Mouse (Mus musculus): ENCODE results near the gene Zfp641. TPM values are rescaled to one million over a fixed set of nuclear protein-coding genes. Genes with fewer than 3 reads are reported as not detected.
A peak's percentile ranks its signal among the peaks of the same experiment; 100 is the strongest.

The Zfp641 gene
- total RNA-seq (2015; ENCODE audit: low replicate concordance) (not detected in 2 replicates), total RNA-seq (2017; ENCODE audit: low replicate concordance) (not detected in 2 replicates)

DNA sequence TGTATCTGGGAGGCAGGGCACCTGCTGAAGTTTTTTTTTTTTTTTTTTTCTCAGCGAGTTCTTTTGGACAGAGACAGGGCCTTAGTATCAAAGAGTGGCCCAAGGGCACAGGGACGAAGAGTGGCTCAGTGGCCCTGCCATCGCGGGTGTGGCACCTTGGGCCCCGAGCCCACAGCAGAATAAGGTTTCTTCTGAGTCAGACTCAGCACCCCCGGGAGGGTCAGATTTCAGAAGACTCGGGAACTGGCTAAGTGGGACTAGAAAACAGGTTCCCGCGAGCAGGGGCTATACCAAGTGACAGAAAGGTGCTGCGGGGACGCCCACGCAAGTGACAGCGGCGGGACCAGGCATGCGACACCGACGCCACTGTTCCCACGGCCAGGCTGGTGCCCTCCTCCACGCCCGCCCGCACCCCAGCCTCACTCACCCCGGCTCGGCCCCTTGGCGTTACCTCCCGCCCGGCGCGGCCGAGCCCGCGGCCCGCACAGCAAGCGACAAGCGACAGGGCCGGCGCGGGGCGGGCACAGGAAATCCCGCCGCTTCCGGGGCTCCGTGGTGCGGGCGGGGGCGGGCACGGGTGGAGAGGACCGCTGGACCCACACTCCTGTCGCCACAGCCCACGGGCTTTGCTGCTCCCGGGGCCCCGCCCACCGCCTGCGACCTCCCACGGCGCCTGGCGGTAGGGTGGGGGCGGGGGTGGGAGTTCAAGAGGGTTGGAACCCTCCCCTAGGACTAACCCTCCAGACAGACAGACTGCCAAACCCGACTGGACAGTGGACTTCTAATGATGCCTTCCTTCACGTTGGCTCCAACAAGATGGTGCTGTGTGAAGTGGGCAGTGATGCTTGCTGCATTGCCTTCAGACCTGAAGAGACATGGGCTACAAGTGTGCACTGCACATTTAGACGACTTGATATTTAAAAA is at the start of gene Zfp641:
Gene Zfp641 (minus strand): TSS at position 534 of the 924 bp plus-strand sequence.
- ATAC-seq (replicated peaks; ENCODE audit: low FRiP score, poor library complexity, severe bottlenecking), result no peak

DNA sequence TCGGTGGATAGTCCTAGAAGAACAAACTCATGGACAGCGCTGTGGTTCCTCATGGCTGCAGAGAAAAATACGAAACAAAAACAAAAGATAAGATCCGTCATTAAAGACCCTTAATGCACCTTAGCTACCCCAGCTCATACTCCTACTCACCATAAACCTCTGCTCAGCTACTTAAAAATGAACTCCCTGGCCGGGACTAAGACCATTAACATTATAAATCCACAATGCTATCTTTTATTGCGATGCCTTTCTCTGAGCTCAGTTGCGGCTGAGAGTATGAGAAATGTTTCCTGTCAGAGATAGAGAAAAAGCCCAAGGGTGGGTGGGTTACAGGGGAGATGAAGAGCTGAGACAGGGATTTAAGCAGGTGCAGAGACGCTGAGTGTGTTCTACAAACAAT is 44.9 kb upstream of the Zfp641 start, which contains the start of gene Olfr284:
Gene Olfr284 (minus strand): TSS at position 101 of the 400 bp plus-strand sequence.
- no peak for ATAC-seq (replicated peaks; ENCODE audit: low FRiP score, poor library complexity, severe bottlenecking)

DNA sequence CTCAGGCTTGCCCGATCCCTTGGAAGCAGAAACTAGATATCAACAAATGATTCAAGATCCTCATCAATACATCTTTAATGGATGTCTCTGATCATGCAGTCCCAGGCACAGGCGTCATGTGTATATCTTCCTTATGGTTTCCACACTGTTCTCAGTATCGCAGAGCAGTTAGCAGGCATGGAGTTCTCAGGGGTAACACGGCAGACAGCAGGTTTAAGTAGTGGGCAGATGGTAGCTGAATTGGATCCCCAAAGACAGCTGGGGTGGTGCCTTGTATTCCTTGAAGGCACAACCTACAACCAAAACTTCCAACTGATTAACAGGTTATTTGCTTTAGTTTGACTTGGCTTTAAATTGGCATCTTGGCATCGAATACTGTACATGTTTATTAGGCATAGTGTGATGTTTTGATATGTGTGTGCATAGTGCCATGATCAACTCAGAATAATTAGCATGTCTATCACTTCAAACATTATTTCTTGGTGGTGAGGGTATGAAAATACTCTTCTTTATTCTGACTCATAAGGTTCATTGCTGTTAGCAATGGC is 21.3 kb upstream of the Zfp641 start, which contains the start of gene Olfr285:
Gene Olfr285 (minus strand): TSS at position 177 of the 548 bp plus-strand sequence.
- ATAC-seq (replicated peaks; ENCODE audit: low FRiP score, poor library complexity, severe bottlenecking), result no peak

DNA sequence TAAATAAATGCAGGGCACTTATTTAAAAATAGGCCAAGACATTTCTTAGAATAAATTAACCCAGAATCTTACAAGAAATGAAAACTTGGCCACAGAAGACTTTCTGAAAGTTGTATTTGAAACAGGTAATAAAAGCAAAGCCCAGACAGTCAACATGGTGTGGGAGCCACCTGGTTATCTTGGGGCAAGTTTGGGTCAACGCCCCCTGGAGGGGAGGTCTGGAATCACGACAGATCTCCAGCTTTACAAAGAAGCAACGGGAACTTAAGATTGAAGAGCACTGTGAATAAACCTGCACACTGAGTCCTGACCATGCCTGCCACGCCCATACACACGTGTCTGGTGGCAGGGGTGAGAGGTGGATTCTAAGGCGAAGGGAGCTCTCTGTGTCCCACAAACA is 19.7 kb upstream of the Zfp641 start:
- no peak for ATAC-seq (replicated peaks; ENCODE audit: low FRiP score, poor library complexity, severe bottlenecking)

DNA sequence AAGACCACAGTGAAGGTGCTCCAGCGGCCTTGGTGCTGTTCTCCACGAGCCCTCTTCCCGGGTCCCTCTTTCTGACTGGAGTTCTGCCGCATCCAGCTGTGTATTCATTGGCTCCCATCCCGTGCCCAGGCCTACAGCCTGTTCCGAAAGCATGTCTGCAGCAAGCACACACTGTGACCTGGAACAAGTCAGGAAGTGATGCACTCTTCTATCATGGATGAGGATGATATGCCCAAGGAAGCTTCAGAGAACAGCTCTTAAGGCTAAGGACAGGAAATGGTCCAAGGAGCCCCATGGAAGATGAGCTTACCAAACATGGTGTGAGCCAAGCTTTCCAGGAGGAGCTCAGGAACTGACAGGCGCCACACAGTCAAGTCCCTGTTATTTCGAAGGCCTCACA is 2.3 kb downstream of the Zfp641 start:
- no peak; the same call in 1 of the 2 replicates for ATAC-seq (replicated peaks; ENCODE audit: low FRiP score, poor library complexity, severe bottlenecking)

DNA sequence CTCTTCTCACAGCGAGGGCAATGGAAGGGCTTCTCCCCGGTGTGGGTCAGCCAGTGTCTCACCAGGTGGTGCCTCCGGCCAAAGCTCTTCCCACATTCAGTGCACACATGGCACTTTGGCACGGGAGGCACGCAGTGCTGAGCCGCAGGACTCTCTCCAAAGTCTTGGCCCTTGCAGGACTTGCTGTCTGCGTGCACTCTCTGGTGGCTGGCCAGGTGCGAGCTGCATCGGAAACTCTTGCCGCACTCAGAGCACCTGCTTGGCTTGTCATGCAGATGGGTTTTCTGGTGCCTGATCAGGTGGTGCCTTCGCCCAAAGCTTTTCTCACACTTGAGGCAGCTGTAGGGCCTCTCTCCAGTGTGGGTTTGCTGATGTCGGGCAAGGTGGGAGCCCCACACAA is 7.4 kb downstream of the Zfp641 start:
- 0 out of 2 replicates have a peak, but pooled peaks have one; percentile 30 for ATAC-seq (replicated peaks; ENCODE audit: low FRiP score, poor library complexity, severe bottlenecking)

DNA sequence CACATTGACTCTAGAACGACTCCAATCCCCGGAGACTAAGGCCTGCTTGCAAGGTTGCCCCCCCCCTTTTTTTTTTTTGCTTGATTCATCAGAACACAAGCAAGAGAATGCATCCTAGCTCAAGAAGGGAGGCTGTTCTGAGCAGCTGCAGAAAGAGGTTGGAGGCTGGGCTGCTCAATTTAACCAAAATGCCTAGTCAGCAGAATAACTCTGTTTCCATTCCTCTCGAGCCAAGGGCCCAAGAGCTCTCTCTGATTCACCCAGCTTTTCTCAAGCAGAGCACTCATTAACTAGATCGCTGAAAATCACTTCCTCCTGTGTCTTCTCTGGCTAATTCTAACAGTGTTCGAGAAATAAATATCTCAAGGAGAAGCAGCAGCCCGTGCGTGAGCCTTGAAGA is 9.5 kb downstream of the Zfp641 start:
- ATAC-seq (replicated peaks; ENCODE audit: low FRiP score, poor library complexity, severe bottlenecking), result no peak

DNA sequence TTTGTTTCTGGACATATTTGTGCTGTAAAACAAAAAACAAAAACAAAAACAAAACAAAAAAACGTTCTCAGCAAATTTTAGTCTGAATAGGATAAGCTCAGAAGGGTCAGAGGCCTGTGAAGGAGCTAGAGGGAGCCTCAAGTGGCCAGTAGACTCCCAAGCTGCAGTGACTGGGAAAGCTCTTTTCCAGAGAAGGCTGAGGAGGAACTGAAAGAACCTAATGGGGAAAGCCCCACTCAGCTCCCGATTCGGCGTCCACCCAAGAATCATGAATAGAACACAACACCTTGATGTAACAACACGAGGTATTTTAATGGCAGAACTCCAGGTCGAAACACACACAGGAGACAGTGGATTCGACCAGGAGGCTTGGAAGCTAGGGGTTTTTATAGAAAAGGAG is 38.2 kb downstream of the Zfp641 start:
- no peak for ATAC-seq (replicated peaks; ENCODE audit: low FRiP score, poor library complexity, severe bottlenecking)

DNA sequence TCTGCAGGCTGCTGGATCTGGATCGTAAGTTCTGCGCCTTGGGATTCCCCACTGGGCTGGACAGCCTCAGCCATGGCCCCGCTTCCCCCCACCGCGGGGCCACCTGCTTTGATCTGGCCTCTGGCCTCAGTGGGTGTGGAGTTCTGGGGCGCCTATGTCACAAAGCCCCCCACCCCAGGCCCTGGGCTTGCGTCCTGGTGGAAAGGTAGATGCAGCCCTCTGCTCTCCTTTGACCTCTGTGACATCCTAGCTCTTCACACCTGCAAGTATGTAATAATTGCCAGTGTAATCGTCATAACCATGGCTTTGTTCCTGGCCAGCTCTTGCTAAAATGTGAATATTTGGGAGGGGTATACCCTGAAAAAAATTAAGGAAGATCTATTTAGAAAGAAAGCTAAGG is 38.8 kb downstream of the Zfp641 start, which contains the start of gene H1fnt:
Gene H1fnt (minus strand): TSS at position 101 of the 400 bp plus-strand sequence.
- no peak for ATAC-seq (replicated peaks; ENCODE audit: low FRiP score, poor library complexity, severe bottlenecking)

DNA sequence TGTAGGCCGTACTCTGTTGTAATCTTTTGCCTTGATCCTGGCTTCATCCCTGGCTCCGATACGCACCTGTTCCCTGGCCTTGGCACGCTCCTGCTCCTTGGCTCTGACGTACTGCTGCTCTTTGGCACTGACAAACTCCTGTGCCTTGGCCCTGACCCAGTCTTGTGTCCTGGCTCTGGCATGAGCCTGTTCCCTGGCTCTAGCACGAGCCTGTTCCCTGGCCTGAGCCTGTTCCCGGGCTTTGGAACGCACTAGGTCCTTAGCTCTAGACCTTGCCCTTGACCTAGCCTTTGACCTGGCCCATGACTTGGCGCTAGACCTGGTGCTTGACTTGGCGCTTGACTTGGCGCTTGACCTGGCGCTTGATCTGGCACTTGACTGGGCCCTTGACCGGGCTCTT is 39.7 kb downstream of the Zfp641 start:
- ATAC-seq (replicated peaks; ENCODE audit: low FRiP score, poor library complexity, severe bottlenecking), result 0 out of 2 replicates have a peak, but pooled peaks have one; percentile 49

Other genes with a start within 250 kb of the Zfp641 start
- gene Pfkm, start 203.6 kb downstream of the Zfp641 start, total RNA-seq (2015; ENCODE audit: low replicate concordance), result 4.3 and 8.8 TPM in 2 replicates
- gene Pfkm, start 203.6 kb downstream of the Zfp641 start, total RNA-seq (2017; ENCODE audit: low replicate concordance), result 17.8 and 22.8 TPM in 2 replicates
- gene Senp1, start 202.4 kb downstream of the Zfp641 start, total RNA-seq (2015; ENCODE audit: low replicate concordance), result 35.0 and 47.4 TPM in 2 replicates
- gene Senp1, start 202.4 kb downstream of the Zfp641 start, total RNA-seq (2017; ENCODE audit: low replicate concordance), result 42.2 and 49.9 TPM in 2 replicates
- 8.8 and 28.8 TPM in 2 replicates for gene Asb8, start 130.5 kb downstream of the Zfp641 start, total RNA-seq (2015; ENCODE audit: low replicate concordance)
- gene Asb8, start 130.5 kb downstream of the Zfp641 start, total RNA-seq (2017; ENCODE audit: low replicate concordance), result 4.2 and 8.1 TPM in 2 replicates
- not detected in 2 replicates for gene Ccdc184, start 129.0 kb downstream of the Zfp641 start, total RNA-seq (2015; ENCODE audit: low replicate concordance)
- not detected in 2 replicates for gene Ccdc184, start 129.0 kb downstream of the Zfp641 start, total RNA-seq (2017; ENCODE audit: low replicate concordance)
- not detected in 2 replicates for gene Olfr288, start 100.6 kb downstream of the Zfp641 start, total RNA-seq (2015; ENCODE audit: low replicate concordance)
- gene Olfr288, start 100.6 kb downstream of the Zfp641 start, total RNA-seq (2017; ENCODE audit: low replicate concordance), result not detected in 2 replicates
- not detected in 2 replicates for gene Gm44579, start 75.2 kb downstream of the Zfp641 start, total RNA-seq (2015; ENCODE audit: low replicate concordance)
- gene Gm44579, start 75.2 kb downstream of the Zfp641 start, total RNA-seq (2017; ENCODE audit: low replicate concordance), result not detected in 2 replicates
- not detected in 2 replicates for gene Olfr287, start 75.1 kb downstream of the Zfp641 start, total RNA-seq (2015; ENCODE audit: low replicate concordance)
- gene Olfr287, start 75.1 kb downstream of the Zfp641 start, total RNA-seq (2017; ENCODE audit: low replicate concordance), result not detected in 2 replicates
- gene Olfr286, start 61.7 kb downstream of the Zfp641 start, total RNA-seq (2015; ENCODE audit: low replicate concordance), result not detected in 2 replicates
- not detected in 2 replicates for gene Olfr286, start 61.7 kb downstream of the Zfp641 start, total RNA-seq (2017; ENCODE audit: low replicate concordance)
- not detected in 2 replicates for gene H1fnt, start 38.9 kb downstream of the Zfp641 start, total RNA-seq (2015; ENCODE audit: low replicate concordance)
- not detected in 2 replicates for gene H1fnt, start 38.9 kb downstream of the Zfp641 start, total RNA-seq (2017; ENCODE audit: low replicate concordance)
- not detected in 2 replicates for gene Olfr285, start 21.2 kb upstream of the Zfp641 start, total RNA-seq (2015; ENCODE audit: low replicate concordance)
- gene Olfr285, start 21.2 kb upstream of the Zfp641 start, total RNA-seq (2017; ENCODE audit: low replicate concordance), result not detected in 2 replicates
- not detected in 2 replicates for gene Olfr284, start 44.8 kb upstream of the Zfp641 start, total RNA-seq (2015; ENCODE audit: low replicate concordance)
- gene Olfr284, start 44.8 kb upstream of the Zfp641 start, total RNA-seq (2017; ENCODE audit: low replicate concordance), result not detected in 2 replicates
- gene Olfr283, start 84.8 kb upstream of the Zfp641 start, total RNA-seq (2015; ENCODE audit: low replicate concordance), result not detected in 2 replicates
- not detected in 2 replicates for gene Olfr283, start 84.8 kb upstream of the Zfp641 start, total RNA-seq (2017; ENCODE audit: low replicate concordance)
- not detected in 2 replicates for gene Olfr282, start 135.1 kb upstream of the Zfp641 start, total RNA-seq (2015; ENCODE audit: low replicate concordance)
- gene Olfr282, start 135.1 kb upstream of the Zfp641 start, total RNA-seq (2017; ENCODE audit: low replicate concordance), result not detected in 2 replicates
- not detected in 2 replicates for gene Olfr281, start 156.4 kb upstream of the Zfp641 start, total RNA-seq (2015; ENCODE audit: low replicate concordance)
- gene Olfr281, start 156.4 kb upstream of the Zfp641 start, total RNA-seq (2017; ENCODE audit: low replicate concordance), result not detected in 2 replicates
- gene OR5BS1P, start 173.7 kb upstream of the Zfp641 start, total RNA-seq (2015; ENCODE audit: low replicate concordance), result not detected in 2 replicates
- gene OR5BS1P, start 173.7 kb upstream of the Zfp641 start, total RNA-seq (2017; ENCODE audit: low replicate concordance), result not detected in 2 replicates
- not detected in 2 replicates for gene Lalba, start 186.6 kb upstream of the Zfp641 start, total RNA-seq (2015; ENCODE audit: low replicate concordance)
- not detected in 2 replicates for gene Lalba, start 186.6 kb upstream of the Zfp641 start, total RNA-seq (2017; ENCODE audit: low replicate concordance)
- not detected in 2 replicates for gene Olfr279, start 196.2 kb upstream of the Zfp641 start, total RNA-seq (2015; ENCODE audit: low replicate concordance)
- gene Olfr279, start 196.2 kb upstream of the Zfp641 start, total RNA-seq (2017; ENCODE audit: low replicate concordance), result not detected in 2 replicates
- gene Kansl2, start 238.1 kb upstream of the Zfp641 start, total RNA-seq (2015; ENCODE audit: low replicate concordance), result 15.5 and 19.7 TPM in 2 replicates
- gene Kansl2, start 238.1 kb upstream of the Zfp641 start, total RNA-seq (2017; ENCODE audit: low replicate concordance), result 11.5 and 18.0 TPM in 2 replicates

All from erythroid progenitor cell, adult 5-6 weeks (primary cell).